Mouse (Mus musculus) small intestine, adult 2 months (tissue): ENCODE measurements around the gene Acvr1b.

ENCODE experiments used
- CTCF ChIP-seq: fragments of 200-500 bp; IDR thresholded peaks from 2 replicates; pipeline ENCODE4 v1.5.1; 2012; ENCODE audit warnings: low read depth, mild to moderate bottlenecking, control low read depth, inconsistent platforms, low read length, moderate library complexity, mixed read lengths; ENCODE audit not compliant: insufficient replicate concordance, insufficient read length; ENCODE audit errors: extremely low read depth
- POLR2A ChIP-seq: fragments of 200-500 bp; IDR thresholded peaks from 2 replicates; pipeline ENCODE4 v1.6.1; 2012; ENCODE audit warnings: low read depth, mild to moderate bottlenecking, control low read depth, inconsistent platforms, low read length, moderate library complexity

GRCm38 (mm10) chr15:101241853-101242252 lies 68.0 kb downstream of the Acvr1b start:
- TF ChIP-seq CTCF, result no peak
- TF ChIP-seq POLR2A, result no peak
